Mouse (Mus musculus): ENCODE results near the gene Yap1. TPM values are rescaled to one million over a fixed set of nuclear protein-coding genes. Genes with fewer than 3 reads are reported as not detected.

Gene Yap1
- polyA plus RNA-seq, 1 experiment from 2014 or later = 12.4 TPM

DNA sequence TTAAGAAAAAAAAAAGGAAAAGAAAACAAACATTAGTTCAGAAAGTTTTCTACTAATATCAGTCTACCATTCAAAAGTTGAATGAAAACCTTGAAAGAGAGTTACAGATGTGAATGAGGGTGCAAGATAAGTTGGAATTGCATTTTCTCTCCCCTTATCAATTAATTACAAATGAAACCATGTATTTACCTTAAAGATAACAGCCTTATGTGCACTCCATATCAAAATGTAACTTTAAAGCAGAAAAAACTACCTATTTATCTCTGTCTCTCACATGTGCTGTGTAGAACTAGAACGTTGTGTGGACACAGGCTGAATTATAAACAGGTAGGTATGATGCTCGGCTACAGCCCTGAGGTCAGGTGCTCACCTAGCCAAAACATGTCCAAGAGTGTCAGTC, 40.5 kb downstream of the Yap1 start:
- ATAC-seq (replicated peaks; ENCODE audit: low FRiP score) (peak; percentile 77), DNase-seq (ENCODE audit: low spot score) (no peak)
- H3K4me3 ChIP-seq (ENCODE audit: low read depth, low read length) = no peak overlapping the region
- WGBS = 63% methylated on average over 2 of the region's 2 CpGs
- H3K27ac ChIP-seq (ENCODE audit: low read depth, low read length) = no peak overlapping the region
- H3K4me1 ChIP-seq (replicated peaks; ENCODE audit: control insufficient read depth, insufficient read depth, low read length) = peaks cover 25% of the 10 kb centered on the region
- H3K9me3 ChIP-seq (ENCODE audit: control insufficient read depth, low read length) = no peaks in the 10 kb centered on the region
- no peak overlapping the region for H3K4me2 ChIP-seq
- H3K36me3 ChIP-seq (ENCODE audit: control insufficient read depth, insufficient read depth, low read length) = no peaks in the 10 kb centered on the region
- H3K9ac ChIP-seq (ENCODE audit: low read depth, low read length) = no peak overlapping the region
- H3K27me3 ChIP-seq (replicated peaks; ENCODE audit: control insufficient read depth, insufficient read depth, low read length) = no peaks in the 10 kb centered on the region

DNA sequence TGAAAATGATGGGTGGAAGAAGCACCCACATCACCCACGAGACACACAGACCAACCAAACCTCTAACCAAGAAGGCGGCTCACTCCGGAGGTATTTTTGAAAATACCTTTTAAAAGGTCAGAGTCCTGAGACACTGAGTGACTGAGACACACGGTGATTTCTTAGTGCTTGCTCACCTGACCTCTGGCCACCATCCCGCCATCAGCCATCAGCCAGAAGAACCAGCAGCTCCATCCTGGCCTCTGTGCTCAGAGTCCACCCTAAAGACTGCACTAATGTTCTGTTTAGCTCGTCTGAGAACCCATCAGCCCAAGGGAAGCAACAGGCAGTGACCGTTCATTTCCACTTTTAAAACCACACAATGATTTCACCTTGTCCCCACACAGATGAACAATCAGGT, 41.5 kb downstream of the Yap1 start:
- Histone ChIP-seq H3K27ac (ENCODE audit: low read depth, low read length) (no peak overlapping the region), H3K4me3 (ENCODE audit: low read depth, low read length) (no peak overlapping the region), H3K9ac (ENCODE audit: low read depth, low read length) (no peak overlapping the region), H3K27me3 (replicated peaks; ENCODE audit: control insufficient read depth, insufficient read depth, low read length) (no peaks in the 10 kb centered on the region), H3K9me3 (ENCODE audit: control insufficient read depth, low read length) (no peaks in the 10 kb centered on the region), H3K4me2 (no peak overlapping the region), H3K4me1 (replicated peaks; ENCODE audit: control insufficient read depth, insufficient read depth, low read length) (peaks cover 22% of the 10 kb centered on the region), H3K36me3 (ENCODE audit: control insufficient read depth, insufficient read depth, low read length) (no peaks in the 10 kb centered on the region)
- ATAC-seq (replicated peaks; ENCODE audit: low FRiP score) (no peak), DNase-seq (ENCODE audit: low spot score) (no peak)
- WGBS = 75% methylated on average over 7 of the region's 7 CpGs

DNA sequence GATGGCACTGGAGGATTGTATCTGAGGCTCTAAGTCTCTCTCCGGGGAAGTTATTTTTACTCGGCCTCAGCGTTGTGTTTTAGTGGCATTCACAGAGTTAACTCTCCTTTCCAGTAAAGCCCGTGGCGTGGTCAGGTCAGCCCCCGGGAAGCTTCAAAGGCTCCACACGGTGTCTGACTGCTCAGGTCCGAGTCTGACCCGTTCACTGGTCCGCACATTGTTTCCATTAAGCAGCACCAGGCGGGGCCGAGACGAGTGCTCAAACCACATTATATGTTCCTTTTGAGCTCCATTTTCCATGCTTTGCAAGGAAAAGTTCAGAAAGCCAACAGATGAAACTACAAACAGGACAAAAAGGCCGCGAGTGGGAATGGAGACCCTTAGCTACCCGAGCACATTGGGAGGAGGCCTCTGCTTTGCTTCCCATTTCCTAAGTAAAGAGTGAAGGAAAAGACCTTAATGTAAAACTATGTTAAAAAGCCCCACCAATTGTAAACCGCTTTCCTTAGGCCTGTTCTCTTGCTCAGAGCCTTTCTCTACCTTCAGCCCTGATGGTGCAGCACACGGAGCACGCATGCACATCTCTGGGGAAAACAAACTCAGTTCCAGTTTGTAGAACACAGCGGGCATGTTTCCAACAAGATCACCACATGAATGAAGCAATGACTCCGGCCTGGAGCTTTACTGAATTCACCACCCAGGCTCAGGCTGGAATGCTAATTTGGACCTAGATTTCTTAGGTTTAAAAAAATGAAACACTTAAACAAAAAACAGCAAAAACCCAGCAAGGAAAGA, 42.8 kb downstream of the Yap1 start:
- 60% methylated on average over 21 of the region's 21 CpGs for WGBS
- no peak overlapping the region for H3K4me3 ChIP-seq (ENCODE audit: low read depth, low read length)
- no peak for DNase-seq (ENCODE audit: low spot score)
- H3K9me3 ChIP-seq (ENCODE audit: control insufficient read depth, low read length) = no peaks in the 10 kb centered on the region
- H3K9ac ChIP-seq (ENCODE audit: low read depth, low read length) = no peak overlapping the region
- H3K4me2 ChIP-seq = no peak overlapping the region
- no peaks in the 10 kb centered on the region for H3K36me3 ChIP-seq (ENCODE audit: control insufficient read depth, insufficient read depth, low read length)
- peaks cover 22% of the 10 kb centered on the region for H3K4me1 ChIP-seq (replicated peaks; ENCODE audit: control insufficient read depth, insufficient read depth, low read length)
- no peak for ATAC-seq (replicated peaks; ENCODE audit: low FRiP score)
- no peaks in the 10 kb centered on the region for H3K27me3 ChIP-seq (replicated peaks; ENCODE audit: control insufficient read depth, insufficient read depth, low read length)
- H3K27ac ChIP-seq (ENCODE audit: low read depth, low read length) = no peak overlapping the region

DNA sequence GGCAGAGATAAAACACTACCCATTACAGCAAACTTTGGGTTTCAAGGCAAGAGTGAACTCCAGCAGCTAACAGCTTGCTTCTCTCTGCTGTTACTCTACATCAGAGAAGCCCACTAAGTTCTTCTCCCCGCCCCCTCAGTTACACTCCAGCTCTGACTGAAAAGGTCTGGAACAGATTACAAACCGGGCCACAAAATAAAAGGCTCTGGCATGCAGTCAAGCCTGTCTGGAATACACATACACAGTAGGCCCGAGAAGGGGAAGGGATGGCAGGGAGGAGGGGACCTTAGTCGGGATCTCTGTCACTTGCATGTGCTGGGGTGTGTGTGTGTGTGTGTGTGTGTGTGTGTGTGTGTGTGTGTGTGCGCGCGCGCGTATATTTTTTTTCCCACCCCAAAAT, 44.0 kb downstream of the Yap1 start:
- H3K27me3 ChIP-seq (replicated peaks; ENCODE audit: control insufficient read depth, insufficient read depth, low read length) = no peaks in the 10 kb centered on the region
- DNase-seq (ENCODE audit: low spot score) (no peak), ATAC-seq (replicated peaks; ENCODE audit: low FRiP score) (no peak)
- H3K4me1 ChIP-seq (replicated peaks; ENCODE audit: control insufficient read depth, insufficient read depth, low read length) = peaks cover 19% of the 10 kb centered on the region
- H3K4me3 ChIP-seq (ENCODE audit: low read depth, low read length) = no peak overlapping the region
- no peaks in the 10 kb centered on the region for H3K36me3 ChIP-seq (ENCODE audit: control insufficient read depth, insufficient read depth, low read length)
- no peak overlapping the region for H3K27ac ChIP-seq (ENCODE audit: low read depth, low read length)
- H3K9ac ChIP-seq (ENCODE audit: low read depth, low read length) = no peak overlapping the region
- H3K4me2 ChIP-seq = no peak overlapping the region
- H3K9me3 ChIP-seq (ENCODE audit: control insufficient read depth, low read length) = no peaks in the 10 kb centered on the region
- WGBS = 64% methylated on average over 9 of the region's 9 CpGs

DNA sequence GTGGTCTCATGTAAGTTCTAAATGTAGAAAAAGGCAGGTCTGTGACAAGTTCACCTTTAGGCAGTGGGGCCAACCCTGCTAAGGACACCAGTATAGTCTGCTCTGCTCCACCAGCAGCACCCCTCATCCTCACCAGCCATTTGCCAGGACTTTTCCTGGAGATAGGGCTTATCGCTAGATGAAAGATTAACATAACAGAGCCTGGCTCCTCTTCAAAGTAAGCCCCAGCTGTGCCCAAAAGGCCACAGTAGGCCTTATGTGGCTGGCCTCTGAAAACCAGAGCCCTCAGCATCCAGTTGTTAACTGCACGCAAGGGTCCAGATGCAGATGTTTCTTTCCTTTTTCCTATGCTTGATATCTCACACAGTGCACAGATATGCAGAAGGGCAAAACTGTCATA, 45.1 kb downstream of the Yap1 start:
- H3K9me3 ChIP-seq (ENCODE audit: control insufficient read depth, low read length) = no peaks in the 10 kb centered on the region
- no peak overlapping the region for H3K4me3 ChIP-seq (ENCODE audit: low read depth, low read length)
- no peaks in the 10 kb centered on the region for H3K27me3 ChIP-seq (replicated peaks; ENCODE audit: control insufficient read depth, insufficient read depth, low read length)
- DNase-seq (ENCODE audit: low spot score) (no peak), ATAC-seq (replicated peaks; ENCODE audit: low FRiP score) (no peak)
- no peak overlapping the region for H3K9ac ChIP-seq (ENCODE audit: low read depth, low read length)
- 78% methylated on average over 2 of the region's 2 CpGs for WGBS
- H3K4me2 ChIP-seq = no peak overlapping the region
- peaks cover 16% of the 10 kb centered on the region; the same call in 1 of the 2 replicates for H3K4me1 ChIP-seq (replicated peaks; ENCODE audit: control insufficient read depth, insufficient read depth, low read length)
- H3K36me3 ChIP-seq (ENCODE audit: control insufficient read depth, insufficient read depth, low read length) = no peaks in the 10 kb centered on the region
- no peak overlapping the region for H3K27ac ChIP-seq (ENCODE audit: low read depth, low read length)

DNA sequence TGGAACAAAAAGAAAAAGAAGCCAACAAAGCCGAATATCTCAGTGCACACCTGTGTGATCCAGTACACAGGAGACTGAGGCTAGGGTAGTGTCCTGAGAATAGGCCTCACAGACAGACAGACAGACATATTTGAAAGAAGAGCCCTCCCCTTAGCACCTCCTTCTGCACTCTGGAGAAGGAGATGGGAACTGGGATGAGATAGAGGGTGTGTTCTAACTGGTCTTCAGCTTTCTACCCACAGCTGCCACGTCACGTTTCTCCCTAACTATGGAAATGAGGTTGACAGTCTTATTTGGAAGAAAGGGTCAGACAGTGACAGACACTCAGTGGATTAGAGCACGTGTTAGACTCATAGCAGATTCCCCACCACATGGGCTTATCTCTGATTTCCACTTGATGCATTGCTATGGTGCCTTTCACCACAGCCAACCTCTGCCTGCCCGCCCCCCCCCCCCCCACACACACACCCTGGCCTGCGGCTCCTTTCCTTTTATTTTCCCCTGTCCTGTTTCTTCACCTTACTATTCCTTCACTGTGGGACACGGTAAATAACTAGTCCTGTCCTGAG, 46.3 kb downstream of the Yap1 start:
- 44% methylated on average over 7 of the region's 7 CpGs for WGBS
- no peaks in the 10 kb centered on the region for H3K9me3 ChIP-seq (ENCODE audit: control insufficient read depth, low read length)
- no peaks in the 10 kb centered on the region for H3K36me3 ChIP-seq (ENCODE audit: control insufficient read depth, insufficient read depth, low read length)
- no peak overlapping the region for H3K9ac ChIP-seq (ENCODE audit: low read depth, low read length)
- H3K4me1 ChIP-seq (replicated peaks; ENCODE audit: control insufficient read depth, insufficient read depth, low read length) = peaks cover 11% of the 10 kb centered on the region; the same call in 1 of the 2 replicates
- H3K27ac ChIP-seq (ENCODE audit: low read depth, low read length) = no peak overlapping the region
- DNase-seq (ENCODE audit: low spot score) (no peak), ATAC-seq (replicated peaks; ENCODE audit: low FRiP score) (peak; percentile 74)
- no peaks in the 10 kb centered on the region for H3K27me3 ChIP-seq (replicated peaks; ENCODE audit: control insufficient read depth, insufficient read depth, low read length)
- H3K4me3 ChIP-seq (ENCODE audit: low read depth, low read length) = no peak overlapping the region
- no peak overlapping the region for H3K4me2 ChIP-seq

DNA sequence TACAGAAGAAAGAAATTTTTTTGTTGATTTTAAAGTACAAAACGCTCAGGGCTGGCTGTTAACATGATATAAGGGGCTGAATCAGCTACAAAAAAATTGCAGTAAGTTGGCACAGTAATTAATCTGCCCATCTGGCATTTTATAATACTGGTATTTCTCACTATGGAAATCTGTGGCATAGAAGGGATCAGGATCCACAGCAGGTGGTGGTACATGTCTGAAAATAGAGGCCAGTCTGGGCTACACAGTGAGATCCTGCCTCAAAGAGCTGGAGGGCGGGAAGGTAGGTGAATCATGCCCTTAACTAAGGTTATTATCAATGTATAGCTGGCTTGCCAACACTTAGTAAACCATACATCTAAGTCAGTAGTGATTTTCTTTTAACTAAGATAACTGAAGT, 47.0 kb downstream of the Yap1 start:
- WGBS = 86% methylated on average over 2 of the region's 2 CpGs
- Histone ChIP-seq H3K27ac (ENCODE audit: low read depth, low read length) (no peak overlapping the region), H3K4me3 (ENCODE audit: low read depth, low read length) (no peak overlapping the region), H3K9me3 (ENCODE audit: control insufficient read depth, low read length) (no peaks in the 10 kb centered on the region), H3K36me3 (ENCODE audit: control insufficient read depth, insufficient read depth, low read length) (peaks cover 3% of the 10 kb centered on the region; the same call in 1 of the 2 replicates), H3K4me2 (no peak overlapping the region), H3K9ac (ENCODE audit: low read depth, low read length) (no peak overlapping the region), H3K4me1 (replicated peaks; ENCODE audit: control insufficient read depth, insufficient read depth, low read length) (peaks cover 9% of the 10 kb centered on the region; the same call in 1 of the 2 replicates), H3K27me3 (replicated peaks; ENCODE audit: control insufficient read depth, insufficient read depth, low read length) (no peaks in the 10 kb centered on the region)
- DNase-seq (ENCODE audit: low spot score) = no peak
- no peak for ATAC-seq (replicated peaks; ENCODE audit: low FRiP score)

DNA sequence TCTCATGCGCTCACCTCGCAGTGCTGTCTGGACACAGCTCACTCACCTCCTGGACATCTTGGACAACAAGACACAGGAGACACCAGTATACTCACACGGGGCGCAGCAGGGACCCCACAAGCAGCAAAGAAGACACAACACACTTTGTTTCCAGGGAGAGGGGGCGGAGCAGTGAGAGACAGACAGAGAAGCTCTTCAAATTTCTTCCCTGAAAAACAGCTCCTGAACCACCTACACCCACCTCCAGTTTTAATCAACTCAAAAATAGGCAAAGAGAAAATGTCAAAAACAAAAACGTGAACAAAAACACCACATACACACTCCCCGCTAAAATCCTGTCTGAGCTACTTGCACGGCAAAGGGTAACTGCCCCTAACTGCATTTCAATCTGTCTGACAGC, 48.0 kb downstream of the Yap1 start:
- DNase-seq (ENCODE audit: low spot score) = no peak
- H3K9me3 ChIP-seq (ENCODE audit: control insufficient read depth, low read length) = no peaks in the 10 kb centered on the region
- WGBS = 90% methylated on average over 8 of the region's 8 CpGs
- H3K27ac ChIP-seq (ENCODE audit: low read depth, low read length) = no peak overlapping the region
- no peak overlapping the region for H3K9ac ChIP-seq (ENCODE audit: low read depth, low read length)
- peaks cover 3% of the 10 kb centered on the region; the same call in 1 of the 2 replicates for H3K36me3 ChIP-seq (ENCODE audit: control insufficient read depth, insufficient read depth, low read length)
- H3K4me3 ChIP-seq (ENCODE audit: low read depth, low read length) = no peak overlapping the region
- ATAC-seq (replicated peaks; ENCODE audit: low FRiP score) = no peak
- peaks cover 9% of the 10 kb centered on the region; the same call in 1 of the 2 replicates for H3K4me1 ChIP-seq (replicated peaks; ENCODE audit: control insufficient read depth, insufficient read depth, low read length)
- no peak overlapping the region for H3K4me2 ChIP-seq
- H3K27me3 ChIP-seq (replicated peaks; ENCODE audit: control insufficient read depth, insufficient read depth, low read length) = no peaks in the 10 kb centered on the region

DNA sequence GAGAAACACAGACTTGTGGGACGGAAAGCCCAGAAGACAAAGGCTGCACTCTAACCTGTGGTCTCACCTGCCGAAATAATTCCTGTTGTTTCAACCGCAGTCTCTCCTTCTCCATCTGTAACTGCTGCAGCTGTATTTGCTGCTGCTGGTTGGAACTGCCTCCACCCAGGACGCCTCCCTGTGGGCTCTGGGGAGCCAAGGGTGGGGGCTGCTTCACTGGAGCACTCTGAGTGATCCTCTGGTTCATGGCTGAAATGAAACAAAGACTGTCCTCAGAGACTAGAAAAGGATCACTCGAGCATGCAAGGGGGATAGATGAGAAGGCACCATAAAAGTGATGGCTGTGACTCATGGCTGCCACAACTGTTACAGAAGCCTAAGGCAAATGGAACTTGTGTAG, 51.5 kb downstream of the Yap1 start:
- WGBS = 91% methylated on average over 5 of the region's 5 CpGs
- H3K4me1 ChIP-seq (replicated peaks; ENCODE audit: control insufficient read depth, insufficient read depth, low read length) = no peaks in the 10 kb centered on the region
- no peak overlapping the region for H3K4me3 ChIP-seq (ENCODE audit: low read depth, low read length)
- no peaks in the 10 kb centered on the region for H3K9me3 ChIP-seq (ENCODE audit: control insufficient read depth, low read length)
- no peaks in the 10 kb centered on the region for H3K27me3 ChIP-seq (replicated peaks; ENCODE audit: control insufficient read depth, insufficient read depth, low read length)
- no peak for ATAC-seq (replicated peaks; ENCODE audit: low FRiP score)
- H3K4me2 ChIP-seq = no peak overlapping the region
- no peak for DNase-seq (ENCODE audit: low spot score)
- no peak overlapping the region for H3K27ac ChIP-seq (ENCODE audit: low read depth, low read length)
- H3K36me3 ChIP-seq (ENCODE audit: control insufficient read depth, insufficient read depth, low read length) = peaks cover 3% of the 10 kb centered on the region; the same call in 1 of the 2 replicates
- no peak overlapping the region for H3K9ac ChIP-seq (ENCODE audit: low read depth, low read length)
